Comparison of ENCODE assay signal across 8 mouse cellular contexts in the genomic region with DNA sequence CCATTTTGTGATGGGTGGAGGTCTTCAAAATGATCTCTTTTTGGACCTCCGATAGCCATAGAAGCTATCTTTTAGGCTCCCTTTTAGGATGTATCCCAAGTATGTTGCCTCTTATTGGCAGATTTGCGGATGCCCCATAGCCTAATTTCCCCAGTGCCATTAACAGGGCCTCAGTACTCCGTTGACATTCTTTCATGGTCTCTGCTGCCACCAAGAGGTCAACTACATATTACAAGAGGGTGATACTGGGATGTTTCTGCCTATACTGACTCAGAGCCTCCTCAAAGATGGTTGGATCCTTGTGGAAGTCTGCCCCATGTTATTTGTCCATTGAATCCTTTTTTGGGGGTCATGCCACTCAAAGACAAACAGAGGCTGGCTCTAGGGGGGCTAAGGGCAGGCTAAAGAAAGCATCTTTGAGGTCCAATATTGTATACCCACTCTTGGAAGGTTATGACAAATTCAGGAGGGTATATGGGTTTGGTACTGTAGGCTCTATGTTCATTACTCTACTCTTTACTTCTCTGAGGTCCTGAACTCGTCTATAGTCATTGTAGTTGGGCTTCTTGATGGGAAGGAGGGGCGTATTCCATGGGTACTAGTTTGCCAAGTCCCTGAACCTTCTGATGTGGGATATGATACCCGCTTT. TPM values are rescaled to one million over a fixed set of nuclear protein-coding genes. Genes with fewer than 3 reads are reported as not detected.
DNase-seq lines count a peak whose midpoint lies in the region; ATAC-seq and TF ChIP-seq lines count a peak whose summit lies in the region.

No protein-coding gene starts in this region.

- no peak overlapping the region for H3K4me2 ChIP-seq in lung, embryonic 15.5 days

- H3K9me3 ChIP-seq in E14TG2a.4 (ENCODE audit: low read length), result peaks cover 23% of the 10 kb centered on the region
- H3K9me3 ChIP-seq in lung, embryonic 15.5 days, result no peaks in the 10 kb centered on the region

- H3K9ac ChIP-seq in lung, embryonic 15.5 days, result no peak overlapping the region

- WGBS in lung, embryonic 15.5 days, result 36% methylated on average over 6 of the region's 6 CpGs

- H3K4me3 ChIP-seq in E14TG2a.4 (replicated peaks; ENCODE audit: low read length), result no peak overlapping the region
- no peak overlapping the region for H3K4me3 ChIP-seq in lung, embryonic 15.5 days

- ATAC-seq in lung, embryonic 15.5 days (ENCODE audit: borderline replicate concordance, extremely low read depth, low FRiP score, low TSS enrichment), result peak; percentile 59; the same call in 1 of the 2 replicates

- no peaks in the 10 kb centered on the region for H3K36me3 ChIP-seq in E14TG2a.4 (ENCODE audit: insufficient read depth, low read length)
- H3K36me3 ChIP-seq in lung, embryonic 15.5 days, result no peaks in the 10 kb centered on the region

- TF ChIP-seq CTCF in E14TG2a.4 (conservative IDR thresholded peaks at IDR 0.05; ENCODE audit: low read length), result peak; percentile 48

- intact Hi-C loops in heart, postnatal 10 days (cut with DNase I), result loop anchor here (1.0 to 5.0 kb wide), 4 partner anchors 541 to 732 kb away; no protein-coding TSS in a partner anchor

- peak; percentile 46 for DNase-seq in adrenal gland, adult 8-10 months
- peak; percentile 60 for DNase-seq in embryo, embryonic 11.5 days (ENCODE audit: low read depth, low spot score)
- DNase-seq in heart, postnatal 10 days, result peak; percentile 86 to 94
- DNase-seq in kidney, postnatal 25 days, result peak; percentile 62 to 86
- DNase-seq in retina, adult 2 months (ENCODE audit: low read depth, low spot score), result peak; percentile 30
- DNase-seq in urinary bladder, postnatal 4 days (ENCODE audit: low spot score in 2 of 2), result peak; percentile 40 to 68

- H3K27ac ChIP-seq in lung, embryonic 15.5 days, result no peak overlapping the region

- H3K4me1 ChIP-seq in E14TG2a.4 (replicated peaks; ENCODE audit: low read depth, low read length), result no peaks in the 10 kb centered on the region
- H3K4me1 ChIP-seq in lung, embryonic 15.5 days, result no peaks in the 10 kb centered on the region

- H3K27me3 ChIP-seq in E14TG2a.4 (ENCODE audit: insufficient read depth, low read length), result peaks cover 3% of the 10 kb centered on the region; the same call in 1 of the 2 replicates
- no peaks in the 10 kb centered on the region for H3K27me3 ChIP-seq in lung, embryonic 15.5 days

RNA-seq across cellular contexts. Expression of a gene that starts 25.6 kb away (rescaled TPM):
- 10 to 100 TPM; 21.2 to 23.6 (median 22.5) TPM for total RNA-seq in adrenal gland, adult 8-10 months (2022)
- total RNA-seq in heart, postnatal 10 days (2021), result 10 to 100 TPM; 16.7 to 17.1 TPM
- 5.6 and 6.0 TPM in 2 replicates for polyA plus RNA-seq in lung, embryonic 15.5 days (2015; fragmentation: Nextera tagmentation; extraction: Ambion mirVana)

Comparison
In these comparisons a context has a peak if more than half of its experiments do, and no peak if none do; other contexts are left out.
1. DNase-seq: peak in every context shown above with its lines; median percentile 90 in heart, postnatal 10 days; 74 in kidney, postnatal 25 days; 60 in embryo, embryonic 11.5 days; 54 in urinary bladder, postnatal 4 days; 46 in adrenal gland, adult 8-10 months; 30 in retina, adult 2 months.